Mouse (Mus musculus) kidney, embryonic 14.5 days (tissue): Measurements from ENCODE around the gene Gm10134. TPM values are rescaled to one million over a fixed set of nuclear protein-coding genes. Genes with fewer than 3 reads are reported as not detected.
A peak's percentile ranks its signal among the peaks of the same experiment; 100 is the strongest.
"Not testable (repeated sequence)": the region's sequence is repeated elsewhere in the genome, so short reads cannot be mapped to it uniquely, and the experiment has no call there.

Experiments used
- ATAC-seq: fragments of 200-750 bp; cut with Nextera tagmentation; 2 replicates; pipeline ENCODE4 v1.8.0; 2017; ENCODE audit warnings: moderate number of reproducible peaks, mild to moderate bottlenecking, moderate TSS enrichment, moderate library complexity; ENCODE audit not compliant: low FRiP score, low TSS enrichment
- H3K27ac ChIP-seq: fragments of 300-500 bp; sonication (generic); 2 replicates; pipeline ENCODE4 v1.5.1; 2014; ENCODE audit warnings: low read depth, mild to moderate bottlenecking, low read length, moderate library complexity, mixed read lengths
- H3K27me3 ChIP-seq: fragments of 300-500 bp; sonication (generic); 2 replicates; pipeline ENCODE4 v1.6.1; 2014; ENCODE audit warnings: mild to moderate bottlenecking, low read length; ENCODE audit not compliant: control insufficient read depth, insufficient read depth
- H3K36me3 ChIP-seq: fragments of 300-500 bp; sonication (generic); 2 replicates; pipeline ENCODE4 v1.6.1; 2014; ENCODE audit warnings: low read length, mixed read lengths; ENCODE audit not compliant: control insufficient read depth, insufficient read depth
- H3K4me1 ChIP-seq: fragments of 300-500 bp; sonication (generic); 2 replicates; pipeline ENCODE4 v1.6.1; 2014; ENCODE audit warnings: low read length, mixed read lengths; ENCODE audit not compliant: control insufficient read depth, insufficient read depth
- H3K4me2 ChIP-seq: fragments of 300-500 bp; sonication (generic); replicated peaks from 2 replicates; pipeline ENCODE4 v1.6.1; 2014; ENCODE audit warnings: low read depth, mild to moderate bottlenecking, low read length
- H3K4me3 ChIP-seq: fragments of 300-500 bp; sonication (generic); 2 replicates; pipeline ENCODE4 v1.5.1; 2014; ENCODE audit warnings: mild to moderate bottlenecking, low read length
- H3K9ac ChIP-seq: fragments of 300-500 bp; sonication (generic); 2 replicates; pipeline ENCODE4 v1.6.1; 2014; ENCODE audit warnings: low read depth, mild to moderate bottlenecking, low read length, moderate library complexity
- H3K9me3 ChIP-seq: fragments of 300-500 bp; sonication (generic); 2 replicates; pipeline ENCODE4 v1.6.1; 2016; ENCODE audit warnings: low read length; ENCODE audit not compliant: control insufficient read depth
- WGBS: fragments of 180-500 bp; shearing (Covaris S2); extraction: QIAGEN DNeasy Blood & Tissue Kit; methylation state at CpG from one replicate; pipeline ENCODE4 v1.1.7; 2014; 5-methylcytosine and 5-hydroxymethylcytosine counted together
- polyA plus RNA-seq: library from polyadenylated mRNA; unstranded; fragments of >200 nt; fragmentation: Nextera tagmentation; extraction: Ambion mirVana; gene quantifications from 2 replicates; pipeline ENCODE4 v1.2.1, GENCODE M21; 2014

Gene Gm10134
- polyA plus RNA-seq, 1 experiment from 2014 or later = 9.9 TPM

DNA sequence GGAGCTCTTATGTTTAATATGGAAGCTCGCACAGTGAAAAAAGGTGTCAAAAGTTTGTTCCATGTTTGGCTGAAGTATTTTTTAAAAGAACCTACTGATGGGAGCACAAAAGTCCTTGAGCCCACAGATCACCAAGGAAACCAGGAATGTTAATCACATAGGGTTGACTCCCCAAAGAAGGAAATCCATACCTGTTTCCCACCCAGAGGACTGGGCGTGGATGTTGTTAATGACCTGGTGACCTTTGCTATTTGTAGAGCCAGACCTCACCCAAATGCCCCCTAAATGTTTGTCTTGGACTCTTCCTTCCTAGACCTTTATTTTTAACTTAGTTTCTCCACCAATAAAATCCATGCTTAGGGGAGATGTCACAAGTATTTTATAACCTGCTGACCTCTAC is 35.3 kb upstream of the Gm10134 start:
- Histone ChIP-seq H3K27ac (no peak overlapping the region), H3K9me3 (peaks cover 12% of the 10 kb centered on the region; the same call in 1 of the 2 replicates), H3K27me3 (no peaks in the 10 kb centered on the region), H3K36me3 (peaks cover 31% of the 10 kb centered on the region), H3K4me3 (no peak overlapping the region), H3K9ac (no peak overlapping the region), H3K4me1 (peaks cover 7% of the 10 kb centered on the region), H3K4me2 (no peak overlapping the region)
- WGBS = 86% methylated on average over 2 of the region's 2 CpGs
- ATAC-seq = no peak

DNA sequence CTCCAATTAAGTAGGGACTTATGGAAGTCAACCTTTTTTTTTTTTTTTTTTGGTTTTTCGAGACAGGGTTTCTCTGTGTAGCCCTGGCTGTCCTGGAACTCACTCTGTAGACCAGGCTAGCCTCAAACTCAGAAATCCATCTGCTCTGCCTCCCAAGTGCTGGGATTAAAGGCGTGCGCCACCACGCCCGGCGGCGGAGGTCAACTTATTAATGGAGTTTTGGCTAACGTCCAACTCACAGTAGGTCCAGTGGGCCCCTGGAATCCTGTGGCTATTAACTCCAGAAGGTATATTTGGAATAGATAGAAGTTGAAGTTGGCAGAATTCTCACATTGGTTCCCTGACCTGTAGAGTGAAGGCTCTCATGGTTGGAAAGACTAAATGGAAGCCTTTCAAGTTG is 33.9 kb upstream of the Gm10134 start:
- H3K27ac ChIP-seq, H3K9ac ChIP-seq, H3K4me2 ChIP-seq, ATAC-seq, H3K4me3 ChIP-seq, H3K27me3 ChIP-seq, H3K4me1 ChIP-seq: not testable (repeated sequence)
- 95% methylated on average over 8 of the region's 8 CpGs for WGBS
- Histone ChIP-seq H3K36me3 (peaks cover 31% of the 10 kb centered on the region), H3K9me3 (peaks cover 12% of the 10 kb centered on the region; the same call in 1 of the 2 replicates)

GRCm38 (mm10) chr2:28477993-28478392 is 27.9 kb upstream of the Gm10134 start:
- 88% methylated on average over 5 of the region's 5 CpGs for WGBS
- not testable (repeated sequence) for H3K27me3 ChIP-seq, H3K4me3 ChIP-seq, H3K36me3 ChIP-seq, H3K9ac ChIP-seq, H3K27ac ChIP-seq, H3K4me1 ChIP-seq, H3K9me3 ChIP-seq, H3K4me2 ChIP-seq, ATAC-seq

DNA sequence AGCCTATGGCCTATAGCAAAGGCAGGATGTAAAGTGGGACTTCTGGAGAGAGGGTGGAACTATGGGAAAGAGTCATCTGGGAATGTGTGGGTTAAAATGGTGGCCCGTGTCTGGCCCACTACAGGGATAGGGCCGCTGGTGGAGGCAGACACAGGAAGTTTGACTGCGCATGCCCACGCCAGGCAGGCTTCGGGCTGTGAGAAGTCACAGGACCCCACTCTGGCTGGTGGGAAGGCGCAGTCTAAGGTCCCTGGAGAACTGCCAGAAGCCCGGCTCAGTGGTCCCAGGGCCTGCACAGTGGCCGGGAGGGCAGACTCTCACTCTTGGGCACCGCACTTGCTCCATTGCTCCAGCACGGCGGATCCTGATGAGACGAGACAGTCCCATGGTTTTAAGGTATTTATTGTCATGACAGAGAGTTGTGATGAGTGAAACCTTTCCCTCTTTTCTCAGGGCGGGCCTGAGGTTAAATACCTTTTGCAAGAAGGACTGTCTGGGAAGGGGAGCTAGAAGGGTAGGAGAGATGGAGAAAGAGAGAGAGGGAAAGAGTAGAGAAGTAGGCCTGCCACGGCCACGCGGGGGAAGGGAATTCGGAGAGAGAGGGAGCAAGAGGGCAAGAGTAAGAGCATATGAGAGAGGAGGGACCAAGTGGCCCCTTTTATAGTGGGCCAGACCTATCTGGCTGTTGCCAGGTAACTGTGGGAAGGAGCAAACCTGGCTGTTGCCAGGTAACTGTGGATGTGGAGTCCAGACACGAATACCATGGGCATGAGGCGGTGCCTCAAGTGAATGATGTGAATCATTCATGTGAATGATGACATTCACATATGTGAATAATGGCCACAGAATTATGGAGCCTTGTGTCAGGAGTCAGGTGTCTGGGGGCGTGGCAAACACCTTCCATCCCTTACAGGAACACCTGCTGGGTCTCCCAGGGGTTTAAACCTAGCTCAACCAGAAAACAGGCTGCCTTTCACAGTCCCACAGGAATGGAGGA is 26.4 kb upstream of the Gm10134 start:
- H3K36me3 ChIP-seq = no peaks in the 10 kb centered on the region
- H3K27ac ChIP-seq = no peak overlapping the region
- H3K4me3 ChIP-seq = no peak overlapping the region
- H3K4me2 ChIP-seq = no peak overlapping the region
- H3K9ac ChIP-seq = no peak overlapping the region
- no peak for ATAC-seq
- no peaks in the 10 kb centered on the region for H3K27me3 ChIP-seq
- no peaks in the 10 kb centered on the region for H3K4me1 ChIP-seq
- no peaks in the 10 kb centered on the region for H3K9me3 ChIP-seq
- 76% methylated on average over 20 of the region's 20 CpGs for WGBS

DNA sequence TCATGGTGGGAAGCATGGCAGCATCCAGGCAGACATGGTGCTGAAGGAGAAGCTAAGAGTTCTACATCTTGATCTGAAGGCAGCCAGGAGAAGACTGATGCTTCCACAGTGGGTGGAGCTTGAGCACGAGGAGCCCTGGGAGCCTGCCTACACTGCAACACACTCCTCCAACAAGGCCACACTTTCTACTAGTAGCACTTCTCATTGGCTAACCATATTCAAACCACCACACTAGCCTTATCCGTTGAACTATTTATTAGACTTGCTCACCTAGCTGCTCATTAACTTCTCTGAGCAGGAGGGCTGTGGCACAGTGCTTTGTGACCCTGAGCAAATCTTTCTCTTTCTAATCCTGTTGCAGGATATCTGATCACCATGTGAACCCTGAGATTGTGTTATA is 22.0 kb upstream of the Gm10134 start:
- H3K36me3 ChIP-seq = no peaks in the 10 kb centered on the region
- WGBS = 66% methylated on average over 2 of the region's 2 CpGs

DNA sequence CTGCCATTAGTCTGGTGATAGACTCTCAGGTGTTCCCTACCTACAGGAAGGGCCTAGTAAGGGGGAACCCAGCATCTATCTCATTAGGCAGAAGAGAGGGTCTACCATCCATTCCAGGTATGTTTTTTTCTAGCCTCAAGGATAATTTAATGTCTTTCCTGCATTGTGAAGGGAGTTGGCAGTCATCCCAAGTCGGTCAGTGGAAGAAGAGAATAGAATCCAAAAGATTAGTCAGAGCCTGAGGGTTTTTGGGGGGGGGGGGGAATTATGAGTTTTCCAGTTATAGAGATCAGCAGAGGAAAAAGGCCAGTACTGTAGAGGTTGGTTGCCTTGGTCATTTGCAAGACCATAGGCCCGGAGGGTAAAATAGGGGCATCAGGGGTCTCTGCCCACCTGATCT is 11.4 kb upstream of the Gm10134 start:
- H3K4me1 ChIP-seq = no peaks in the 10 kb centered on the region
- no peaks in the 10 kb centered on the region for H3K27me3 ChIP-seq
- H3K4me2 ChIP-seq = no peak overlapping the region
- no peaks in the 10 kb centered on the region for H3K36me3 ChIP-seq
- H3K9me3 ChIP-seq = no peaks in the 10 kb centered on the region
- no peak overlapping the region for H3K27ac ChIP-seq
- no peak for ATAC-seq
- H3K9ac ChIP-seq = no peak overlapping the region
- WGBS = 78% methylated on average over 2 of the region's 2 CpGs
- no peak overlapping the region for H3K4me3 ChIP-seq

More for the DNA sequence above, 22.0 kb upstream of the Gm10134 start:
- Histone ChIP-seq H3K27me3 (no peaks in the 10 kb centered on the region), H3K4me2 (no peak overlapping the region), H3K4me3 (no peak overlapping the region), H3K9me3 (no peaks in the 10 kb centered on the region), H3K9ac (no peak overlapping the region), H3K27ac (no peak overlapping the region), H3K4me1 (no peaks in the 10 kb centered on the region)
- ATAC-seq = no peak

- 64% methylated on average over 14 of the region's 14 CpGs for WGBS
- peak overlapping the region; percentile 44; the same call in 1 of the 2 replicates for H3K27ac ChIP-seq
Measured at GRCm38 (mm10) chr2:28495207-28495756, 10.6 kb upstream of the Gm10134 start.

DNA sequence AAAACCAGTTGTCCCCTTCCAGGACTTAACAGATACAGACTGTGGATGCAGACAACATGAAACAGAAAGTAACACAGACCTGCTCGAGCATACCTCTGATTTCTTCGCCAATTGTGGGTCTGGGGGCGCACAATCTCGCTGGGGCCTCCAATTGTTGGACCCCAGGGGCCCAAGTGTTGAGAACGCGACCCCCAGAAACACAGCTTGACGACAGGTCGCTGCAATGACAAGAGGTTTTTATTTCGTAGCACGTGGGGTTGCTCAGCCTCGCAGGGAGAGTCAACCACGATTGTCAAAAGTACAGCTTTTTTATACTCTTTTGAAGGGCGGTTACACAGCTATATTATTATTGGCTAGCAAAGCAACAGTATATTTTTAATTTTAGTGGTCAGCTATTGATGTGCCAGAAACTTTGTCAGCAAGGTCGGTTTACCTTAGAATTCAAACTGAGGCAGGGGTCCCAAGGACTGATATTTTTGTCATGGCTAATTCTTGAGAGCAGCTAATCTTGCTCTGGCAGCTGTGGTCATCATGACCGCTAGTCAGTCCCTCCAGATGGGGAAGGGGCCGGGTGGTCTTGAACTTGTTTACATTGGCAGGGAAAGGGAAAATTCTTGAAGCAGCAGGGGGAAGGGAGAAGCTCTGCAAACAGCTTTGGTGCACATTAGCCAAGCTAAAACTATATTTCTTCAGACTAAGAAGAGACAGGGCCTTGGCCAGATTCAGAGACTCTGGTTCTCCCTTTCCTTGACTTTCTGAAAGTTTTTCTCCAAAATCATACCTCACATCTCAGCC is 9.9 kb upstream of the Gm10134 start:
- Histone ChIP-seq H3K9ac (no peak overlapping the region), H3K36me3 (no peaks in the 10 kb centered on the region), H3K4me1 (no peaks in the 10 kb centered on the region), H3K4me3 (no peak overlapping the region), H3K27ac (peak overlapping the region; percentile 87), H3K9me3 (no peaks in the 10 kb centered on the region), H3K27me3 (no peaks in the 10 kb centered on the region), H3K4me2 (peak overlapping the region; percentile 15)
- WGBS = 64% methylated on average over 16 of the region's 16 CpGs
- peak; percentile 78 for ATAC-seq

More at GRCm38 (mm10) chr2:28495207-28495756, 10.6 kb upstream of the Gm10134 start:
- H3K9me3 ChIP-seq = no peaks in the 10 kb centered on the region
- H3K36me3 ChIP-seq = no peaks in the 10 kb centered on the region
- no peaks in the 10 kb centered on the region for H3K4me1 ChIP-seq
- no peak overlapping the region for H3K4me3 ChIP-seq
- H3K9ac ChIP-seq = no peak overlapping the region
- no peak for ATAC-seq
- no peaks in the 10 kb centered on the region for H3K27me3 ChIP-seq
- peak overlapping the region; percentile 15 for H3K4me2 ChIP-seq
